Mouse (Mus musculus): Measurements from ENCODE around the gene Arhgap15. TPM values are rescaled to one million over a fixed set of nuclear protein-coding genes. Genes with fewer than 3 reads are reported as not detected.

Arhgap15 gene
- polyA plus RNA-seq, 1 experiment: 1.7 TPM

DNA sequence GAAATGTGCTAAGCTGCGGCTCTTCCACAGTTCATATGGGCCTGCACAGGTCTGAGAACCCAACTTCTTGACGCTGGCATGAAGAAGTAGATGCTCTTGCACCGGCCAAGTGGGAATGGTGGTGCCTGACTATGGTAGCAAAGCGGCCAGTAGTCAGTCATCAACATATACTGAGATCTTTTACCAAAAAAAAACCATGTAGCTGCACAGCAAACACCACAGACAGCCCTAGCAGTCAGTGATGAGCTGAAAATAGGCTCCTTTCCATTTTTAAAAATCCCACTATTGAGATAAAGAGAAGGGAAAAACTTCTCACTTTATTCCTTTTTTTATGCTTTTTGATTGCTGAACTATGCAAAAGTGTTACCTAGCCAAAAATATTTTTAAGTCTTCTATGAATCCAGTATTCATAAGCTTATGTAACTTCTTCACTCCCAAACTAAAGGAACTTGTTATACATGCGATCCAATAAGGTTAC is 175.3 kb downstream of the Arhgap15 start:
- no peak for DNase-seq
- no peak for TF ChIP-seq CTCF (conservative IDR thresholded peaks at IDR 0.05; ENCODE audit: insufficient read depth, insufficient read length, low read depth, low read length)
- TF ChIP-seq POLR2A (IDR thresholded peaks at IDR 0.05; ENCODE audit: low read depth, low read length): no peak
- H3K27me3 ChIP-seq (replicated peaks; ENCODE audit: control insufficient read depth, insufficient read depth, low read length): no peaks in the 10 kb centered on the region
- H3K4me3 ChIP-seq (ENCODE audit: insufficient read depth, low read depth, low read length): no peak overlapping the region
- WGBS: 89% methylated on average over 5 of the region's 5 CpGs
- no peaks in the 10 kb centered on the region for H3K4me1 ChIP-seq (ENCODE audit: control insufficient read depth, insufficient read depth, low read length)
- H3K36me3 ChIP-seq (ENCODE audit: control insufficient read depth, insufficient read depth, low read length): no peaks in the 10 kb centered on the region
- no peak overlapping the region for H3K27ac ChIP-seq (ENCODE audit: insufficient read depth, low read depth, low read length)

DNA sequence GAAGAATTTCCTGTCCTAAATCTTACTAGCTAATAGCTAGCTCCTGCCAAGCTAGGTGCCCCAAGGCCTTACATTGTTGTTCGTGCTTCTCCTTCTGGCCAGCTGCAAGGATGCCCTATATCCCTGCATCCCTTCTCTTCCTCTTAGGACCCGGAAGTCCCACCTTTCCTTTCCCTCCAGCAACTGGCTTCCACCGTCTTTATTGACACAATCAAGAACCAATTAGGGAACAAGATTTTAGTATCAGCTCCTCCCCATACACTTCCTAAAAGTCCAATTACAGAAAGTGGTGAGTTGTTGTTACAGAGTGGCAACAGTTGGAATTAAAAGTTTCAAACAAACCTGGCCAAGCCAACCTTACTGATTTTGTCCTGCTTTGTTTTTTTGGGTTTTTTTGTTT is 183.1 kb downstream of the Arhgap15 start:
- Histone ChIP-seq H3K27me3 (replicated peaks; ENCODE audit: control insufficient read depth, insufficient read depth, low read length) (no peaks in the 10 kb centered on the region), H3K36me3 (ENCODE audit: control insufficient read depth, insufficient read depth, low read length) (no peaks in the 10 kb centered on the region), H3K4me3 (ENCODE audit: insufficient read depth, low read depth, low read length) (no peak overlapping the region), H3K27ac (ENCODE audit: insufficient read depth, low read depth, low read length) (no peak overlapping the region), H3K4me1 (ENCODE audit: control insufficient read depth, insufficient read depth, low read length) (no peaks in the 10 kb centered on the region)
- no peak for DNase-seq
- TF ChIP-seq CTCF (conservative IDR thresholded peaks at IDR 0.05; ENCODE audit: insufficient read depth, insufficient read length, low read depth, low read length): no peak
- no peak for TF ChIP-seq POLR2A (IDR thresholded peaks at IDR 0.05; ENCODE audit: low read depth, low read length)
- WGBS: 89% methylated on average over 3 of the region's 3 CpGs

DNA sequence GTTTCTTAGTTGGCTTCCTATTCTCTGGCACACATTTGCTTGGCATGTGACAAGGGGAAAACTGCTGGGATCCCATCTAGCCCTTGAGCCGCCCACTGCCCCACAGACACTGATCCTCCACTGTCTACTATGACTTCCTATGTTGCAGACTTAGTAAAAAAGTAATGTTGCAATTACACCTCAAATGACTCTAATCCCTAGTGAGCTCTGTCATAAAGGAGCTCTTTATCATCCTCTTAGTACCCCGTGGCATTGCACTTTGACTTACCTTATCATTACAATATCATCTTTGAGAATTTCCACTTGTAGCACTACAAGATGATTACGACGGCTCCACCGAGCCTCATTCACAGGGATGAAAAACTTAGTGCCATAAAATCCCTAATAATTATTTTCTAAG is 190.6 kb downstream of the Arhgap15 start:
- no peak for DNase-seq
- H3K27ac ChIP-seq (ENCODE audit: insufficient read depth, low read depth, low read length): no peak overlapping the region
- H3K27me3 ChIP-seq (replicated peaks; ENCODE audit: control insufficient read depth, insufficient read depth, low read length): no peaks in the 10 kb centered on the region
- 91% methylated on average over 5 of the region's 5 CpGs for WGBS
- no peak for TF ChIP-seq CTCF (conservative IDR thresholded peaks at IDR 0.05; ENCODE audit: insufficient read depth, insufficient read length, low read depth, low read length)
- no peak for TF ChIP-seq POLR2A (IDR thresholded peaks at IDR 0.05; ENCODE audit: low read depth, low read length)
- no peak overlapping the region for H3K4me3 ChIP-seq (ENCODE audit: insufficient read depth, low read depth, low read length)
- no peaks in the 10 kb centered on the region for H3K36me3 ChIP-seq (ENCODE audit: control insufficient read depth, insufficient read depth, low read length)
- no peaks in the 10 kb centered on the region for H3K4me1 ChIP-seq (ENCODE audit: control insufficient read depth, insufficient read depth, low read length)

DNA sequence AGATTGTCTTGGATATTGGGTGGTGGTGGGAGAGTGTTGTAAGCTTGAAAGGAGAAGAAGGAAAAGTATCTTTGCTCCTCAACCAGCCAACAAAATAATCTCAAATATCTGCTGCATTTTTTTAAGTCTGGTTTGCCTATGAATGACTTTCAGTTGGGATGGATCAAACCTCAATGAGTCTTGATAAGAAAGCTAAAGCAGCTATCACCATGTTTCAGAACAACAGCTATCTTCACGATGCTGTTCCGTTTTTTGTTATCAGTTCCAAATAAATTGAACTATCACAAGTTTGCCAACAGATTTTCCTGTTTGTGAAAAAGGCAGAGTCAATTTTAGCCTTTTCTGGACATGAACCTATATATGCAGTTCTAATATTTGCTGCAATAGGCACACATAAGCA is 197.1 kb downstream of the Arhgap15 start:
- Histone ChIP-seq H3K36me3 (ENCODE audit: control insufficient read depth, insufficient read depth, low read length) (no peaks in the 10 kb centered on the region), H3K27ac (ENCODE audit: insufficient read depth, low read depth, low read length) (no peak overlapping the region), H3K27me3 (replicated peaks; ENCODE audit: control insufficient read depth, insufficient read depth, low read length) (no peaks in the 10 kb centered on the region), H3K4me3 (ENCODE audit: insufficient read depth, low read depth, low read length) (no peak overlapping the region), H3K4me1 (ENCODE audit: control insufficient read depth, insufficient read depth, low read length) (no peaks in the 10 kb centered on the region)
- DNase-seq: no peak
- TF ChIP-seq POLR2A (IDR thresholded peaks at IDR 0.05; ENCODE audit: low read depth, low read length) (no peak), CTCF (conservative IDR thresholded peaks at IDR 0.05; ENCODE audit: insufficient read depth, insufficient read length, low read depth, low read length) (no peak)
- 92% methylated on average over 2 of the region's 2 CpGs for WGBS

DNA sequence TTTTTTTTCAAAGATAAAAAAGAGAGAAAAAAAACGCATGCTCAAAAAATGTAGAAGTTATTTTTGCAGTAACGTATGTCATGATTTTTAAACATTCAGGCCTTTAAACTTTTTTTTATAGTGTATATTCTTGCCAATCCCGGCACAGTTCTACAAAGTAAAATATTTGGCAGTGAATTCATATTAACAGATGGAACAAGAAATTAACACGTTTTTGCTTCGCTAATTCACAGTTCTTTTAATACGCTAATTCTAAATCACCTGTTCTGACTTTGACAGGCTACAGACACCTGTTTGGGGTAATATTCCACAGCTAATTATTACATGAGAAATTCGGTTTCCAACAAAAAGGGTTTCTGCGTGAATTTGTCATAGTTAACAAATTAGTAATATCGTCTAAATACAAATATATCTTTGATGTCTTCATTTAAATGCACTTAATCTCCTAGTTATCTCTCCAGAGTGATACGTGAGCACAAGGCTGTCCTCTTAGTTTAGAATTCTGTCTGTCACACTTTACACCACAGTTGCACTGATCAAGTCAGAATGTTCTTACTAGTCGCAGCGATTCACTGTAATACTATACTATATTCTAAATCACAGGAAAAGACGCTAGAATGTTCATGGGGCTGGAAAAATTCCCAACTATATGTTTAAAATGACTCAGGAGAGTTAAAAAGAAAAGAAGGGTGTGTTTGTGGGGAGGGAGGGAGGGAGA is 201.3 kb downstream of the Arhgap15 start:
- Histone ChIP-seq H3K27ac (ENCODE audit: insufficient read depth, low read depth, low read length) (no peak overlapping the region), H3K27me3 (replicated peaks; ENCODE audit: control insufficient read depth, insufficient read depth, low read length) (no peaks in the 10 kb centered on the region), H3K4me1 (ENCODE audit: control insufficient read depth, insufficient read depth, low read length) (no peaks in the 10 kb centered on the region), H3K36me3 (ENCODE audit: control insufficient read depth, insufficient read depth, low read length) (no peaks in the 10 kb centered on the region), H3K4me3 (ENCODE audit: insufficient read depth, low read depth, low read length) (no peak overlapping the region)
- TF ChIP-seq POLR2A (IDR thresholded peaks at IDR 0.05; ENCODE audit: low read depth, low read length): no peak
- TF ChIP-seq CTCF (conservative IDR thresholded peaks at IDR 0.05; ENCODE audit: insufficient read depth, insufficient read length, low read depth, low read length): no peak
- DNase-seq: no peak
- WGBS: 84% methylated on average over 13 of the region's 13 CpGs

DNA sequence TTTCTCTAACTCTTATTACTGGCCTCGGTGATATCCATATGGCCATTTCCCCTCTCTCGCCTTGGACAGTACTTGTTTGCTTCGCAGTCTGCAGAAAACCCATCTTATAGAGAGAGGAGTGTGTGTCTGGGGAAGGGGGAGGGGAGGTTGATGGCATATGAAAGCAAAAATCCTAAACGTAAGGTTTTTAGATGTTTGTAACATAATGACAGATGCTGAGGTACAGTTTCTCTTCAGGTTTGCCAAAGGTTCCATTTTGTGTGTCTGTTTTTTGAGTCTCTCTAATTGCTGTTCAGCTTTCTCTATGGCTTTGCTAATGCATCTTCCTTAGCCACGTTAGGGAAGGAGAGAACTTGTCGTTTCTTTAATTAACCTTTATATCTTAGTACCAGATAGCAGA is 202.1 kb downstream of the Arhgap15 start:
- H3K27me3 ChIP-seq (replicated peaks; ENCODE audit: control insufficient read depth, insufficient read depth, low read length): no peaks in the 10 kb centered on the region
- no peak overlapping the region for H3K27ac ChIP-seq (ENCODE audit: insufficient read depth, low read depth, low read length)
- H3K4me3 ChIP-seq (ENCODE audit: insufficient read depth, low read depth, low read length): no peak overlapping the region
- TF ChIP-seq CTCF (conservative IDR thresholded peaks at IDR 0.05; ENCODE audit: insufficient read depth, insufficient read length, low read depth, low read length): no peak
- no peak for TF ChIP-seq POLR2A (IDR thresholded peaks at IDR 0.05; ENCODE audit: low read depth, low read length)
- H3K4me1 ChIP-seq (ENCODE audit: control insufficient read depth, insufficient read depth, low read length): no peaks in the 10 kb centered on the region
- WGBS: 75% methylated on average over 6 of the region's 6 CpGs
- H3K36me3 ChIP-seq (ENCODE audit: control insufficient read depth, insufficient read depth, low read length): no peaks in the 10 kb centered on the region
- DNase-seq: no peak

DNA sequence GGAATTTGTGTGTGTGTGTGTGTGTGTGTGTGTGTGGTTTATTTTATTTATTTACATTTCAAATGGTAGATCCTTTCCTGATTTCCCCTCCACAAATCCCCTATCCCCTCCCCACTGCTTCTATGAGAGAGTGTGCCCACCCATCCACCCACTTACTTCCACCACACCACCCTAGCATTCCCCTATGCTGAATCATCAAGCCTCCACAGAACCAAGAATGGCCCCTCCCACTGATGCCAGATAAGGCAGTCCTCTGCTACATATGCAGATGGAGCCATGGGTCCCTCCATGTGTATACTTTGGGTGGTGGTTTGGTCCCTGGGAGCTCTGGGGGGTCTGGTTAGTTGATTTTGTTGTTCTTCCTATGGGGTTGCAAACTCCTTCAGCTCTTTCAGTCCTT is 210.6 kb downstream of the Arhgap15 start:
- Histone ChIP-seq H3K36me3 (ENCODE audit: control insufficient read depth, insufficient read depth, low read length) (no peaks in the 10 kb centered on the region), H3K4me3 (ENCODE audit: insufficient read depth, low read depth, low read length) (no peak overlapping the region), H3K4me1 (ENCODE audit: control insufficient read depth, insufficient read depth, low read length) (no peaks in the 10 kb centered on the region), H3K27ac (ENCODE audit: insufficient read depth, low read depth, low read length) (no peak overlapping the region), H3K27me3 (replicated peaks; ENCODE audit: control insufficient read depth, insufficient read depth, low read length) (no peaks in the 10 kb centered on the region)
- TF ChIP-seq CTCF (conservative IDR thresholded peaks at IDR 0.05; ENCODE audit: insufficient read depth, insufficient read length, low read depth, low read length) (no peak), POLR2A (IDR thresholded peaks at IDR 0.05; ENCODE audit: low read depth, low read length) (no peak)
- no peak for DNase-seq

Data from kidney, adult 2 months (tissue).